Mouse (Mus musculus) cortical plate, adult 2 months (tissue): ENCODE results near the gene RPS10-NUDT3.

Experiments used
- CTCF ChIP-seq: fragments of 200-500 bp; IDR thresholded peaks from 2 replicates; pipeline ENCODE4 v1.5.1; 2011; ENCODE audit warnings: mild to moderate bottlenecking, control low read depth, low read length; ENCODE audit not compliant: insufficient read depth; ENCODE audit errors: extremely low read depth
- POLR2A ChIP-seq: fragments of 200-500 bp; IDR thresholded peaks from 2 replicates; pipeline ENCODE4 v1.6.1; 2011; ENCODE audit warnings: mild to moderate bottlenecking, low read length, control low read depth; ENCODE audit not compliant: insufficient read depth; ENCODE audit errors: extremely low read depth

DNA sequence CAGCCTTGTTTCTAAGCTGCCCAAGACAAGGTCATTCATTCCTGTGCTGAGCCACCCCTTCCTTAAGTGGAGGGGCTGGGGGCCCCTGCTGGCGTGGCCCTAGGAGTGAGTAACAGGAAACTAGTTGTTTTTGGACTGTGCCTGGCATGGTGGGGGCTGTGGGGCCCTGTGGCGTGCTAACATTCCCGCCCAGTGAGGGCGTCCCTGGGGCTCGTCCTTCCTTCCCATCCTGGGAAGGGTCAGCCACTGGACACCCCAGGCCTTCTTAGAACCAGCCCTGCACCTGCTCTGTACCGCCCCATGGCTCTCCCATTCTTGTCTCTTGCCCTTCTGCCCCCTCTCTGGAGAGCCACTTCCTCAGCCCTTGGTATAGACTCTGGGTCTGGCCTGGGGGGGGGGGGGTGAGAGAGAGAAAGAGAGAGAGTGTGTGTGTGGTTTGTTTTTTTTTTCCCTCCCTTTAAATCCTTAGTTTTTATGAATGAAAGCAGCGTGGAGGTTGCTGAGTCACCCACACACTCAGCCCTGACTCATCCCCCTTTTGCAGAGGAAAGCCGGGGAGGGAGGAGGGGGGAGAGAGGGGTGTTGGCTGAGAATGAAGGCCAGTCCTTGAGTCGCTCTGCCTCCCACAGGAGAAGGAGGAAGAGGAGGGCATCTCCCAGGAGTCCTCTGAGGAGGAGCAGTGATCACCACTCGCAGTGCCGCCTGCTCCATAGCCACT lies 73.1 kb downstream of the RPS10-NUDT3 start:
- TF ChIP-seq CTCF, result no peak
- no peak for TF ChIP-seq POLR2A
